Mouse (Mus musculus): ENCODE measurements around the gene Rhof. TPM values are rescaled to one million over a fixed set of nuclear protein-coding genes. Genes with fewer than 3 reads are reported as not detected.
"Not testable (repeated sequence)": the region's sequence is repeated elsewhere in the genome, so short reads cannot be mapped to it uniquely, and the experiment has no call there.

The Rhof gene
- polyA plus RNA-seq, 1 experiment from 2014 or later = 3.2 TPM

DNA sequence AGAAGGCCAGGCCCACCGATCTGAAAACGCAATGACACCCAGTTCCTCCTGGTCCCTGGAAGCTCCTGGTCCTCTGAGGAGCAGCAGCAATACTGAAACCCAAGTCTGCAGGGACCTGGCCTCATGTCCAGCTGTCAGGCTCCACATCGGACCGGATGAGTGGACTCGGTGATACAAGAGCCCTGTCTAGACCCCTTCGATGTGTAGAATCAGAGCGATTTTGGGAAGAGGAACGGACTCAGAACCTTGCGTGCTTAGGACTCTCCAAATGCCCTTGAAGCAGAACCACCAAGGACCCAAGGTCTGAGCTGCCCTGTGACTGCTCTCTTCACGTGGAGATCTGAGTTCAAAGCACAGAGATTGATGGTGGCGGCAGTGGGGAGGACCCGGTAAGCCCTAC is 64.4 kb downstream of the Rhof start, which contains the start of gene Tmem120b:
Gene Tmem120b, plus strand, starts transcription at position 301 of the 400 bp plus-strand sequence.
- H3K9me3 ChIP-seq (replicated peaks; ENCODE audit: low read length) = no peaks in the 10 kb centered on the region
- DNase-seq (ENCODE audit: low spot score) = no peak
- ATAC-seq (replicated peaks; ENCODE audit: low FRiP score, low read depth) = no peak
- no peaks in the 10 kb centered on the region for H3K36me3 ChIP-seq (ENCODE audit: insufficient read depth, low read length)
- no peak within 1 kb of the TSS for H3K27ac ChIP-seq
- H3K4me2 ChIP-seq (ENCODE audit: low read length) = no peak within 1 kb of the TSS
- H3K4me1 ChIP-seq (replicated peaks; ENCODE audit: insufficient read depth, low read length) = no peaks in the 10 kb centered on the region
- TF ChIP-seq CTCF (IDR thresholded peaks at IDR 0.05; ENCODE audit: low read depth) = no peak
- 86% methylated on average over 12 of the region's 12 CpGs for WGBS
- H3K27me3 ChIP-seq (ENCODE audit: insufficient read depth, low read length) = no peaks in the 10 kb centered on the region
- no peak within 1 kb of the TSS for H3K9ac ChIP-seq (ENCODE audit: low read depth, low read length)
- no peak within 1 kb of the TSS for H3K4me3 ChIP-seq (replicated peaks; ENCODE audit: low read depth, low read length)

GRCm38 (mm10) chr5:123067395-123067995 is 65.0 kb downstream of the Rhof start:
- no peak overlapping the region for H3K27ac ChIP-seq
- no peaks in the 10 kb centered on the region for H3K36me3 ChIP-seq (ENCODE audit: insufficient read depth, low read length)
- TF ChIP-seq CTCF (IDR thresholded peaks at IDR 0.05; ENCODE audit: low read depth) = peak; percentile 67
- ATAC-seq (replicated peaks; ENCODE audit: low FRiP score, low read depth) (peak; percentile 69; the same call in 1 of the 2 replicates), DNase-seq (ENCODE audit: low spot score) (peak; percentile 95)
- H3K4me3 ChIP-seq (replicated peaks; ENCODE audit: low read depth, low read length) = no peak overlapping the region
- no peak overlapping the region for H3K9ac ChIP-seq (ENCODE audit: low read depth, low read length)
- no peak overlapping the region for H3K4me2 ChIP-seq (ENCODE audit: low read length)
- whole genome bisulfite sequencing = 9% methylated on average over 6 of the region's 6 CpGs
- no peaks in the 10 kb centered on the region for H3K9me3 ChIP-seq (replicated peaks; ENCODE audit: low read length)
- H3K4me1 ChIP-seq (replicated peaks; ENCODE audit: insufficient read depth, low read length) = no peaks in the 10 kb centered on the region
- no peaks in the 10 kb centered on the region for H3K27me3 ChIP-seq (ENCODE audit: insufficient read depth, low read length)

- no peak overlapping the region for H3K4me2 ChIP-seq (ENCODE audit: low read length)
- peak; percentile 96 for DNase-seq (ENCODE audit: low spot score)
- no peaks in the 10 kb centered on the region for H3K36me3 ChIP-seq (ENCODE audit: insufficient read depth, low read length)
- H3K4me3 ChIP-seq (replicated peaks; ENCODE audit: low read depth, low read length) = no peak overlapping the region
- H3K27me3 ChIP-seq (ENCODE audit: insufficient read depth, low read length) = no peaks in the 10 kb centered on the region
- peak; percentile 74 for TF ChIP-seq CTCF (IDR thresholded peaks at IDR 0.05; ENCODE audit: low read depth)
- no peak overlapping the region for H3K9ac ChIP-seq (ENCODE audit: low read depth, low read length)
- H3K4me1 ChIP-seq (replicated peaks; ENCODE audit: insufficient read depth, low read length) = peaks cover 5% of the 10 kb centered on the region; the same call in 1 of the 2 replicates
- WGBS = 25% methylated on average over 6 of the region's 6 CpGs
- ATAC-seq (replicated peaks; ENCODE audit: low FRiP score, low read depth) = no peak
- H3K9me3 ChIP-seq (replicated peaks; ENCODE audit: low read length) = no peaks in the 10 kb centered on the region
- H3K27ac ChIP-seq = no peak overlapping the region
Observed at GRCm38 (mm10) chr5:123064207-123064606, 68.3 kb downstream of the Rhof start.

DNA sequence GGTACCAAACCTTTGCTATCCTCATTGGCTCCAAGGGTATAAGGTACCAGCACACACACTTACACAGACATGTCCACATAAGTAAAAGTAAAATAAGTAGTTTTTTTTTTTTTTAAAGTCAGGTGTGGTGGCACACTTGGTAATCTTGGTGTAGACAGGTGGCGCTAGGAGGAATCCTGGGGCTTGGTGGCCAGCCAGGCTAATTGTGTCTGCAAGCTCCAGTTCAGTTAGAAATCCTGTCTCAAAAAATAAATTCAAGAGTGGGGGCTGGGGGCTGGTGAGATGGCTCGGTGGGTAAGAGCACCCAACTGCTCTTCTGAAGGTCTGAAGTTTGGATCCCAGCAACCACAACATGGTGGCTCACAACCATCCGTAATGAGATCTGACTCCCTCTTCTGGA is 69.4 kb downstream of the Rhof start:
- H3K9me3 ChIP-seq (replicated peaks; ENCODE audit: low read length) = no peaks in the 10 kb centered on the region
- no peaks in the 10 kb centered on the region for H3K36me3 ChIP-seq (ENCODE audit: insufficient read depth, low read length)
- no peak overlapping the region for H3K9ac ChIP-seq (ENCODE audit: low read depth, low read length)
- no peak for TF ChIP-seq CTCF (IDR thresholded peaks at IDR 0.05; ENCODE audit: low read depth)
- no peak overlapping the region for H3K4me3 ChIP-seq (replicated peaks; ENCODE audit: low read depth, low read length)
- H3K4me2 ChIP-seq (ENCODE audit: low read length) = no peak overlapping the region
- no peak overlapping the region for H3K27ac ChIP-seq
- DNase-seq (ENCODE audit: low spot score) = no peak
- peaks cover 11% of the 10 kb centered on the region for H3K4me1 ChIP-seq (replicated peaks; ENCODE audit: insufficient read depth, low read length)
- no peak for ATAC-seq (replicated peaks; ENCODE audit: low FRiP score, low read depth)
- WGBS = 88% methylated on average over 3 of the region's 3 CpGs
- H3K27me3 ChIP-seq (ENCODE audit: insufficient read depth, low read length) = no peaks in the 10 kb centered on the region

GRCm38 (mm10) chr5:123061402-123061749 is 71.1 kb downstream of the Rhof start:
- not testable (repeated sequence) for H3K27me3 ChIP-seq (ENCODE audit: insufficient read depth, low read length); H3K9ac ChIP-seq (ENCODE audit: low read depth, low read length); H3K9me3 ChIP-seq (replicated peaks; ENCODE audit: low read length); H3K4me3 ChIP-seq (replicated peaks; ENCODE audit: low read depth, low read length); H3K4me2 ChIP-seq (ENCODE audit: low read length); H3K36me3 ChIP-seq (ENCODE audit: insufficient read depth, low read length); DNase-seq (ENCODE audit: low spot score); ATAC-seq (replicated peaks; ENCODE audit: low FRiP score, low read depth); H3K27ac ChIP-seq
- H3K4me1 ChIP-seq (replicated peaks; ENCODE audit: insufficient read depth, low read length) = peaks cover 11% of the 10 kb centered on the region
- WGBS = 76% methylated on average over 5 of the region's 6 CpGs

DNA sequence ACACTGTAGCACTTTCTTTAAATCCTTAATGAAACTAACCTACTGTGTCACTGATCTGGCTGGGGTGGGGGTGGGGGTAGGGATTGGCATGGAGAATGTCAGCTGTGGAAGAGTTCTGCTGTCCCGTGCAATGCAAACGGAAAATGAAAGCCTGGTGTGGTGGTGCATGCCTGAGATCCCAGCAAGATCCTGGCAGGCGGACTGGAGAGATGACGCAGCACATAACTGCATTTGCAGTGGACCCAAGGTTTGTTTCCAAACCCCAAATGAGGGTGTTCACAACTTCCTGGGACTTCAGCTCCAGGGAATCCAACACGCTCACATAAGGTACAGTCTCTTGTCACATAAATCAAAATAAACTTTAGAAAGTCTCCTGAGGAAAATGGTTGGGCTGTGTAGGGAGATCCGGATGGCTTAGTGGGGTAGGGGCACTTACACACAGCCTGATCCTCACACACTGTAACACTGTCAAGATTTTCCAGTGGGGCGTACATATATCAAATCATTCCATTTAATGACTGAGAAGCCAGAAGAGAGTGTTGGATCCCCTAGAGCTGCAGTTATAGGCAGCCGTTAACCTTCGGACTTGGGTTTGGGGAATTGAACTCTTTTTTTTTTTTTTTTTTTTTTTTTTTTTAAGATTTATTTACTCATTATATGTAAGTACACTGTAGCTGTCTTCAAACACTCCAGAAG is 71.6 kb downstream of the Rhof start:
- 49% methylated on average over 9 of the region's 9 CpGs for WGBS
- no peak overlapping the region for H3K27ac ChIP-seq

More for the DNA sequence above, 71.6 kb downstream of the Rhof start:
- no peak overlapping the region for H3K4me2 ChIP-seq (ENCODE audit: low read length)
- ATAC-seq (replicated peaks; ENCODE audit: low FRiP score, low read depth) (no peak), DNase-seq (ENCODE audit: low spot score) (no peak)
- peaks cover 11% of the 10 kb centered on the region for H3K4me1 ChIP-seq (replicated peaks; ENCODE audit: insufficient read depth, low read length)
- no peak for TF ChIP-seq CTCF (IDR thresholded peaks at IDR 0.05; ENCODE audit: low read depth)
- H3K27me3 ChIP-seq (ENCODE audit: insufficient read depth, low read length) = no peaks in the 10 kb centered on the region
- no peaks in the 10 kb centered on the region for H3K9me3 ChIP-seq (replicated peaks; ENCODE audit: low read length)
- no peaks in the 10 kb centered on the region for H3K36me3 ChIP-seq (ENCODE audit: insufficient read depth, low read length)
- H3K4me3 ChIP-seq (replicated peaks; ENCODE audit: low read depth, low read length) = no peak overlapping the region
- H3K9ac ChIP-seq (ENCODE audit: low read depth, low read length) = no peak overlapping the region
